Mouse (Mus musculus): ENCODE measurements around the gene Fgfr3. TPM values are rescaled to one million over a fixed set of nuclear protein-coding genes. Genes with fewer than 3 reads are reported as not detected.
A peak's percentile ranks its signal among the peaks of the same experiment; 100 is the strongest.

Fgfr3 gene
- total RNA-seq, 1 experiment, result 3.9 TPM

- in situ Hi-C loops (cut with MboI; ENCODE audit: low sequenced_read_pairs in 2 of 2, unreplicated experiment in 2 of 2), result no loop called here
- DNase-seq (ENCODE audit: low read depth, low spot score), result no peak
- Histone ChIP-seq H3K36me3 (ENCODE audit: control insufficient read depth, insufficient read depth, low read length, poor library complexity, severe bottlenecking) (no peaks in the 10 kb centered on the region), H3K27ac (ENCODE audit: insufficient read depth, low read depth, low read length, poor library complexity, severe bottlenecking) (no peak overlapping the region), H3K9me3 (ENCODE audit: control insufficient read depth, insufficient read depth, low read depth, low read length) (no peaks in the 10 kb centered on the region), H3K4me3 (ENCODE audit: insufficient read depth in 1 of 2, low read depth in 1 of 2, low read length in 2 of 2, poor library complexity in 1 of 2, severe bottlenecking in 1 of 2) (no peak overlapping the region), H3K9ac (ENCODE audit: insufficient read depth, low read depth, low read length, poor library complexity, severe bottlenecking) (no peak overlapping the region), H3K4me1 (ENCODE audit: control insufficient read depth in 2 of 2, insufficient read depth in 2 of 2, low read length in 2 of 2, poor library complexity in 1 of 2) (peaks cover 3 to 6% of the 10 kb centered on the region in 2 experiments; a peak in 3 of 4 replicates)
- no peak for TF ChIP-seq ZC3H11A (IDR thresholded peaks at IDR 0.05; ENCODE audit: borderline replicate concordance, low read depth, low read length)
- no peak for TF ChIP-seq ZNF384 (IDR thresholded peaks at IDR 0.05; ENCODE audit: low read depth, low read length)
- no peak for TF ChIP-seq MAFK (IDR thresholded peaks at IDR 0.05; ENCODE audit: insufficient read depth, low read depth, low read length)
- TF ChIP-seq CHD2 (IDR thresholded peaks at IDR 0.05; ENCODE audit: low read depth, low read length), result no peak
- TF ChIP-seq HCFC1 (IDR thresholded peaks at IDR 0.05; ENCODE audit: borderline replicate concordance, insufficient read depth, low read length), result no peak
Measured at GRCm38 (mm10) chr5:33698669-33699068, 22.8 kb upstream of the Fgfr3 start.

GRCm38 (mm10) chr5:33700010-33700409 is 21.5 kb upstream of the Fgfr3 start:
- in situ Hi-C loops (cut with MboI; ENCODE audit: low sequenced_read_pairs in 2 of 2, unreplicated experiment in 2 of 2), result loop anchor here in 1 of 2 experiments (25.0 kb wide), 1 partner anchor 1687 kb away; the partner anchor contains the start of gene Hmx1
- DNase-seq (ENCODE audit: low read depth, low spot score), result no peak

GRCm38 (mm10) chr5:33701832-33702231 is 19.6 kb upstream of the Fgfr3 start:
- peaks cover 3 to 12% of the 10 kb centered on the region in 2 experiments; a peak in 3 of 4 replicates for H3K4me1 ChIP-seq (ENCODE audit: control insufficient read depth in 2 of 2, insufficient read depth in 2 of 2, low read length in 2 of 2, poor library complexity in 1 of 2)
- no peak overlapping the region for H3K27ac ChIP-seq (ENCODE audit: insufficient read depth, low read depth, low read length, poor library complexity, severe bottlenecking)
- H3K9ac ChIP-seq (ENCODE audit: insufficient read depth, low read depth, low read length, poor library complexity, severe bottlenecking), result no peak overlapping the region
- TF ChIP-seq HCFC1 (IDR thresholded peaks at IDR 0.05; ENCODE audit: borderline replicate concordance, insufficient read depth, low read length) (no peak), MAFK (IDR thresholded peaks at IDR 0.05; ENCODE audit: insufficient read depth, low read depth, low read length) (0 out of 2 replicates have a peak, but pooled peaks have one; percentile 52), ZNF384 (IDR thresholded peaks at IDR 0.05; ENCODE audit: low read depth, low read length) (no peak), CHD2 (IDR thresholded peaks at IDR 0.05; ENCODE audit: low read depth, low read length) (no peak), ZC3H11A (IDR thresholded peaks at IDR 0.05; ENCODE audit: borderline replicate concordance, low read depth, low read length) (no peak)
- DNase-seq (ENCODE audit: low read depth, low spot score), result no peak
- in situ Hi-C loops (cut with MboI; ENCODE audit: low sequenced_read_pairs in 2 of 2, unreplicated experiment in 2 of 2), result loop anchor here in 1 of 2 experiments (25.0 kb wide), 1 partner anchor 1685 kb away; the partner anchor contains the start of gene Hmx1
- H3K36me3 ChIP-seq (ENCODE audit: control insufficient read depth, insufficient read depth, low read length, poor library complexity, severe bottlenecking), result no peaks in the 10 kb centered on the region
- peak overlapping the region; percentile 1 to 35; a peak in 2 of 4 replicates for H3K4me3 ChIP-seq (ENCODE audit: insufficient read depth in 1 of 2, low read depth in 1 of 2, low read length in 2 of 2, poor library complexity in 1 of 2, severe bottlenecking in 1 of 2)
- H3K9me3 ChIP-seq (ENCODE audit: control insufficient read depth, insufficient read depth, low read depth, low read length), result no peaks in the 10 kb centered on the region

More at GRCm38 (mm10) chr5:33700010-33700409, 21.5 kb upstream of the Fgfr3 start:
- Histone ChIP-seq H3K4me1 (ENCODE audit: control insufficient read depth in 2 of 2, insufficient read depth in 2 of 2, low read length in 2 of 2, poor library complexity in 1 of 2) (peaks cover 3 to 7% of the 10 kb centered on the region in 2 experiments), H3K9me3 (ENCODE audit: control insufficient read depth, insufficient read depth, low read depth, low read length) (no peaks in the 10 kb centered on the region), H3K36me3 (ENCODE audit: control insufficient read depth, insufficient read depth, low read length, poor library complexity, severe bottlenecking) (no peaks in the 10 kb centered on the region), H3K9ac (ENCODE audit: insufficient read depth, low read depth, low read length, poor library complexity, severe bottlenecking) (no peak overlapping the region), H3K4me3 (ENCODE audit: insufficient read depth in 1 of 2, low read depth in 1 of 2, low read length in 2 of 2, poor library complexity in 1 of 2, severe bottlenecking in 1 of 2) (no peak overlapping the region), H3K27ac (ENCODE audit: insufficient read depth, low read depth, low read length, poor library complexity, severe bottlenecking) (no peak overlapping the region)
- TF ChIP-seq MAFK (IDR thresholded peaks at IDR 0.05; ENCODE audit: insufficient read depth, low read depth, low read length), result no peak
- TF ChIP-seq ZC3H11A (IDR thresholded peaks at IDR 0.05; ENCODE audit: borderline replicate concordance, low read depth, low read length), result no peak
- no peak for TF ChIP-seq CHD2 (IDR thresholded peaks at IDR 0.05; ENCODE audit: low read depth, low read length)
- TF ChIP-seq ZNF384 (IDR thresholded peaks at IDR 0.05; ENCODE audit: low read depth, low read length), result no peak
- TF ChIP-seq HCFC1 (IDR thresholded peaks at IDR 0.05; ENCODE audit: borderline replicate concordance, insufficient read depth, low read length), result no peak

DNA sequence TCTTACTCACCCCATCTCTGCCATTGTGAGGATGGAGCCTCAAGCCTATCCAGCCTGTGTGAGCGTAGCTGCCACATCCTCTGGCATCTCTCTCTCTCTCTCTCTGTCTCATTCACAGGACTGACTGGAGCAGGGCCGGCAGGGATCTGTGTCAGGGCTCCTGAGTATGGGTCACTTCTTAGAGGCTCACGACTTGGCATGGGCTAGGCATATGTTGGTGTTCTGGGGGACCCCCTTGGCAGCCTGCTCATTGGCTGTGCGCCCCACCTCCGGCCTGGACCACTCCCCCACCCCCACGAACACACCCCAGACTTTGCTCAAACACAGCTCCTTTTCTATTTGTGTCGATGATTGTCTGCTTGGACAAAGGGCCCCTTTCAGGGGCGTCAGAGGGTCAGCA is 17.5 kb upstream of the Fgfr3 start:
- Histone ChIP-seq H3K36me3 (ENCODE audit: control insufficient read depth, insufficient read depth, low read length, poor library complexity, severe bottlenecking) (no peaks in the 10 kb centered on the region), H3K9ac (ENCODE audit: insufficient read depth, low read depth, low read length, poor library complexity, severe bottlenecking) (no peak overlapping the region), H3K27ac (ENCODE audit: insufficient read depth, low read depth, low read length, poor library complexity, severe bottlenecking) (no peak overlapping the region), H3K9me3 (ENCODE audit: control insufficient read depth, insufficient read depth, low read depth, low read length) (no peaks in the 10 kb centered on the region), H3K4me3 (ENCODE audit: insufficient read depth in 1 of 2, low read depth in 1 of 2, low read length in 2 of 2, poor library complexity in 1 of 2, severe bottlenecking in 1 of 2) (no peak overlapping the region), H3K4me1 (ENCODE audit: control insufficient read depth in 2 of 2, insufficient read depth in 2 of 2, low read length in 2 of 2, poor library complexity in 1 of 2) (peaks cover 3 to 12% of the 10 kb centered on the region in 2 experiments; a peak in 3 of 4 replicates)
- DNase-seq (ENCODE audit: low read depth, low spot score), result no peak
- TF ChIP-seq MAFK (IDR thresholded peaks at IDR 0.05; ENCODE audit: insufficient read depth, low read depth, low read length) (no peak), CHD2 (IDR thresholded peaks at IDR 0.05; ENCODE audit: low read depth, low read length) (no peak), HCFC1 (IDR thresholded peaks at IDR 0.05; ENCODE audit: borderline replicate concordance, insufficient read depth, low read length) (no peak), ZC3H11A (IDR thresholded peaks at IDR 0.05; ENCODE audit: borderline replicate concordance, low read depth, low read length) (no peak)
- in situ Hi-C loops (cut with MboI; ENCODE audit: low sequenced_read_pairs in 2 of 2, unreplicated experiment in 2 of 2), result loop anchor here in 1 of 2 experiments (25.0 kb wide), 1 partner anchor 1683 kb away; the partner anchor contains the start of gene Hmx1
